Mouse (Mus musculus): ENCODE data around the gene Zscan4-ps2.
"Not testable (repeated sequence)": the region's sequence is repeated elsewhere in the genome, so short reads cannot be mapped to it uniquely, and the experiment has no call there.

The Zscan4-ps2 gene

DNA sequence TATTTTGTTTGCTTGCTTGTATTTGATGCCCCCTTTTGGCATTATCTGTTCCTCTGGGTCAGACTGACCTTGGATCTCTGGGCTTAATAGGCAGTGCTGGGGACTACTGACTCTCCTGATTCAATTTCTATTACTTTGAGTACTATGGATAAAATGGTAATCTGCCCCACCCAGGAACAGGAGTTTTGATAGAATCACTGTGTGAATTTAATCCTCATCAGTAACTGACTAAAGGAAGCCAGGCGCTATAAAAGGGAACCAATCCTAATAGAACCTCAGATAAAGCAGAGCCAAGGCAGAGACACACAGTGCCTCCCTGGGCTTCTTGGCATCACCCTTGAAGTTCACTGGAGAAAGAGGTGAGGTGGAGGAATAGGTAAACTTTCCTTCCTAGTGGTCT lies at the start of gene Zscan4-ps2:
Zscan4-ps2 (plus strand) TSS at position 301 of the 400 bp plus-strand sequence.
- DNase-seq (ENCODE audit: low read depth, low spot score), result not testable (repeated sequence)

All from brain, embryonic 18.5 days (tissue).